Mouse (Mus musculus) lung, adult 2 months (tissue): ENCODE results near the gene Slc1a7.
A peak's percentile ranks its signal among the peaks of the same experiment; 100 is the strongest.

Experiments used
- CTCF ChIP-seq: fragments of 200-500 bp; IDR thresholded peaks from 2 replicates; pipeline ENCODE4 v1.5.1; 2011; ENCODE audit warnings: mild to moderate bottlenecking, low read length, control low read depth; ENCODE audit not compliant: insufficient read depth
- POLR2A ChIP-seq: fragments of 200-500 bp; IDR thresholded peaks from 2 replicates; pipeline ENCODE4 v1.6.1; 2011; ENCODE audit warnings: low read depth, mild to moderate bottlenecking, control low read depth, low read length, borderline replicate concordance; ENCODE audit errors: extremely low read depth

- TF ChIP-seq CTCF: peak; percentile 57
- no peak for TF ChIP-seq POLR2A
These were observed 47.1 kb downstream of the Slc1a7 start for GRCm38 (mm10) chr4:108015067-108015765.
